Mouse (Mus musculus) myocyte (in vitro differentiated cells): Measurements from ENCODE around the gene Ppara. TPM values are rescaled to one million over a fixed set of nuclear protein-coding genes. Genes with fewer than 3 reads are reported as not detected.

ENCODE experiments used
- H3K27me3 ChIP-seq: one replicate; pipeline ENCODE4 v1.6.1; 2011; ENCODE audit not compliant: control insufficient read depth, insufficient read depth, insufficient read length
- H3K36me3 ChIP-seq: one replicate; pipeline ENCODE4 v1.6.1; 2011; ENCODE audit not compliant: control insufficient read depth, insufficient read depth
- H3K4me2 ChIP-seq: one replicate; pipeline ENCODE4 v1.6.1; 2011; ENCODE audit warnings: low read depth, control low read depth
- H3K4me3 ChIP-seq: one replicate; pipeline ENCODE4 v1.5.1; 2011; ENCODE audit warnings: mild to moderate bottlenecking, control low read depth, moderate library complexity
- H3K79me2 ChIP-seq: one replicate; pipeline ENCODE4 v1.6.1; 2011; ENCODE audit not compliant: control insufficient read depth, insufficient read depth
- H3ac ChIP-seq: one replicate; pipeline ENCODE4 v1.6.1; 2011; ENCODE audit not compliant: control insufficient read depth, insufficient read length
- CEBPB ChIP-seq: IDR thresholded peaks from 2 replicates; pipeline ENCODE4 v1.6.1; 2011; ENCODE audit warnings: mild to moderate bottlenecking, moderate library complexity; ENCODE audit not compliant: poor library complexity, insufficient read depth, severe bottlenecking
- E2F4 ChIP-seq: IDR thresholded peaks from one replicate; pipeline ENCODE4 v1.6.1; 2011; ENCODE audit warnings: mild to moderate bottlenecking, control low read depth, moderate library complexity; ENCODE audit not compliant: insufficient read depth
- MAX ChIP-seq: IDR thresholded peaks from one replicate; pipeline ENCODE4 v1.6.1; 2011; ENCODE audit warnings: low read depth, mild to moderate bottlenecking, control low read depth
- MYOD1 ChIP-seq, 3 experiments: IDR thresholded peaks; one replicate each; pipeline ENCODE4 v1.6.1; 2011; ENCODE audit warnings: control low read depth in 2 of 3, low read depth in 2 of 3, mild to moderate bottlenecking in 2 of 3, moderate library complexity in 1 of 3; ENCODE audit not compliant: insufficient read length in 2 of 3, control insufficient read depth in 1 of 3
- MYOG ChIP-seq, 3 experiments: IDR thresholded peaks; one replicate each; pipeline ENCODE4 v1.6.1; 2011; ENCODE audit warnings: control low read depth in 2 of 3, low read depth in 2 of 3, mild to moderate bottlenecking in 2 of 3; ENCODE audit not compliant: insufficient read length in 2 of 3, control insufficient read depth in 1 of 3, insufficient read depth in 1 of 3
- POLR2A ChIP-seq: IDR thresholded peaks from one replicate; pipeline ENCODE4 v1.6.1; 2011; ENCODE audit warnings: low read depth, mild to moderate bottlenecking, control low read depth, moderate library complexity; ENCODE audit not compliant: insufficient read length
- POLR2AphosphoS2 ChIP-seq: IDR thresholded peaks from one replicate; pipeline ENCODE4 v1.6.1; 2011; ENCODE audit warnings: low read depth, control low read depth; ENCODE audit not compliant: insufficient read length
- REST ChIP-seq: IDR thresholded peaks from one replicate; pipeline ENCODE4 v1.6.1; 2011; ENCODE audit warnings: mild to moderate bottlenecking, control low read depth, moderate library complexity; ENCODE audit not compliant: insufficient read depth, insufficient read length
- SRF ChIP-seq: IDR thresholded peaks from one replicate; pipeline ENCODE4 v1.6.1; 2011; ENCODE audit warnings: low read depth; ENCODE audit not compliant: control insufficient read depth, insufficient read length
- TCF12 ChIP-seq: IDR thresholded peaks from one replicate; pipeline ENCODE4 v1.6.1; 2011; ENCODE audit warnings: mild to moderate bottlenecking, control low read depth; ENCODE audit not compliant: poor library complexity, insufficient read depth, severe bottlenecking
- TCF3 ChIP-seq: IDR thresholded peaks from one replicate; pipeline ENCODE4 v1.6.1; 2011; ENCODE audit warnings: low read depth, control low read depth; ENCODE audit not compliant: insufficient read length
- USF1 ChIP-seq: IDR thresholded peaks from one replicate; pipeline ENCODE4 v1.6.1; 2011; ENCODE audit warnings: low read depth, mild to moderate bottlenecking, control low read depth, moderate library complexity
- polyA plus RNA-seq: library from polyadenylated mRNA; unstranded; fragments of >200 nt; fragmentation: generic; extraction: Trizol; gene quantifications from one replicate; pipeline ENCODE4 v1.2.1, GENCODE M21; 2012; ENCODE audit warnings: missing spikeins

Gene Ppara
- polyA plus RNA-seq, 1 experiment: 0.12 TPM

DNA sequence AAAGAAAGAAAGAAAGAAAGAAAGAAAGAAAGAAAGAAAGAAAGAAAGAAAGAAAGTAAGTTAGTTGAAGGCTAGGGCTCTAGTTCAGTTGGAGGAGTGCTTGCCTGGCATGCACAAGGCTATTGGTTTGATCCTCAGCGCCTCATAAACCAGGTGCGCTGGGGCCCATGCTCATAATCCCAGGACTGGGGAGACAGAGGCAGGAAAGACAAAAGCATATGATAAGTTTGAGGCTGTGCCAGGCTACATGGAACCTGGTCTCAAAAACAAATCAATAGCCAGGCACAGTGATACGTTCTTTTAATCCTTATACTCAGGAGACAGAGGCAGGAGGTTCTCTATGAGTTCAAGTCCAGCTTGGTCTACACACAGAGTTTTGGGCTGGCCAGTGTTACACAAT, 3.6 kb downstream of the Ppara start:
- no peaks in the 10 kb centered on the region for H3K36me3 ChIP-seq
- H3ac ChIP-seq: no peak overlapping the region
- H3K4me3 ChIP-seq: no peak overlapping the region
- TF ChIP-seq CEBPB (no peak), E2F4 (no peak), POLR2A (no peak), MYOD1 (IDR thresholded peaks at IDR 0.05; ENCODE audit: control insufficient read depth in 1 of 3, insufficient read length in 2 of 3, low read depth in 2 of 3) (no peak), SRF (no peak), POLR2AphosphoS2 (no peak), TCF12 (no peak), MAX (no peak), USF1 (no peak), TCF3 (no peak), REST (no peak), MYOG (IDR thresholded peaks at IDR 0.05; ENCODE audit: control insufficient read depth in 1 of 3, insufficient read depth in 1 of 3, insufficient read length in 2 of 3, low read depth in 2 of 3) (no peak)
- H3K4me2 ChIP-seq: no peak overlapping the region
- H3K79me2 ChIP-seq: no peaks in the 10 kb centered on the region
- H3K27me3 ChIP-seq: peaks cover 71% of the 10 kb centered on the region

DNA sequence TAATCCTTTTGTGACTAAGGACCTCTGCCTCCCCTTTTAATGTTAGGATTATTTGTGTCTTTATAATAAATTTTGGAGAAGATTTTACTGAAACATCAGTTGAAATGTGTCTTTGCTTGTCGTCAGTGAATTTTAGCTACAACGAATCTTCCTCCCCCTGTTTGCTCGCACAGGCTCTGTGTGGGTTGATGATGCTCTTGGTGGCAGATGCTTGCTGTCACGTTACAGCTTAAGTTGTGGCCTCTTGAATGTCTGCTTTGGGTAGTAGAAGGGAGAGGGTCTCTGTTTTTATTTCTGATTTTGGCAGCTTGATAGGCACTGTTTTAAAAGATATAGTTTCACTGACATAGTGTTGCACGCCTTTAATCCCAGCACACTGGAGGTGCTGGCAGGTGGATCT, 4.2 kb downstream of the Ppara start:
- no peak overlapping the region for H3K4me2 ChIP-seq
- H3ac ChIP-seq: no peak overlapping the region
- TF ChIP-seq CEBPB (no peak), POLR2A (no peak), MYOD1 (IDR thresholded peaks at IDR 0.05; ENCODE audit: control insufficient read depth in 1 of 3, insufficient read length in 2 of 3, low read depth in 2 of 3) (no peak), TCF12 (no peak), REST (no peak)
- H3K4me3 ChIP-seq: no peak overlapping the region
- H3K79me2 ChIP-seq: no peaks in the 10 kb centered on the region
- peaks cover 76% of the 10 kb centered on the region for H3K27me3 ChIP-seq
- no peaks in the 10 kb centered on the region for H3K36me3 ChIP-seq

DNA sequence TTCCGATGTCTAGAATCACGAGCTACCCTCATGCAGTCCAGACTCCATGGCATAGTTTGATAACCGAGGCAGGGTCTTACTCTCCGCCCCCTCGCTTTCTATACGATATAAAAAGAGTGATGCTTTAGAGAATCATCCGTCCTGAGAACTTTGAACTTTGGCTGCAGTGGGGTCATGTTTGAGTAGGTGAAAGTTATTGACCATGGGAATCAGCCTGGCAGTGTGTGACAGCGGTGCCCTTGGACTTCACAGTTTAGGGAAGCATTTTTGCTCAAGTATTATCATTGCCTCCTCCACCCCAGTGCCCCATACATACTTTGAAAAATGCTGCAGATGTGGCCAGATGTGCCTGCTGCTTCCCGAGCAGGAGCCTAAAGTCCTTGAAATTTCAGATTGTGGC, 7.8 kb downstream of the Ppara start:
- Histone ChIP-seq H3K79me2 (no peaks in the 10 kb centered on the region), H3K36me3 (no peaks in the 10 kb centered on the region), H3K27me3 (peaks cover 74% of the 10 kb centered on the region), H3K4me3 (no peak overlapping the region), H3K4me2 (no peak overlapping the region), H3ac (no peak overlapping the region)
- no peak for TF ChIP-seq SRF

DNA sequence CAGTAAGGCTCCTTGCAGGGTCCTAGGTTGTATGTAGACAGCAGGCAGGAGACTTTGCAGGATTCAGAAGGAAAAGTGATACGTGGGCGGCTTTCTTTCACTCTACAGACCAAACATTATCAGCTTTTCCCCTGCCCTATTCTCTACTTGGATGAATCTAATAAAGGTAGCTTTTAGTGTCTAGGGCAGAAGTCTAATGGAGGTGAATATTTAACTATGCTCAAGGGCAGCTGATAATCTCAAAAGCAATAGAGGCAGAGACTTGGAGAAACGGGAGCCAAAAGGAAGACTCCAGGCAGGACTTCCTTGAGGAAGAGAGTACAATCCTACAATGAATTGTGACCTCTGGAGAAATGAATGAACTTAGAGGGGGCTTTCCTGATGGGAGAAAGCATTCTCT, 9.2 kb downstream of the Ppara start:
- Histone ChIP-seq H3K4me2 (no peak overlapping the region), H3K27me3 (peaks cover 80% of the 10 kb centered on the region), H3K79me2 (no peaks in the 10 kb centered on the region), H3K4me3 (no peak overlapping the region), H3ac (no peak overlapping the region), H3K36me3 (no peaks in the 10 kb centered on the region)
- TF ChIP-seq MYOG (IDR thresholded peaks at IDR 0.05; ENCODE audit: control insufficient read depth in 1 of 3, insufficient read depth in 1 of 3, insufficient read length in 2 of 3, low read depth in 2 of 3): no peak
- no peak for TF ChIP-seq MAX
- no peak for TF ChIP-seq REST
- no peak for TF ChIP-seq CEBPB
- no peak for TF ChIP-seq POLR2AphosphoS2
- no peak for TF ChIP-seq TCF3
- no peak for TF ChIP-seq E2F4
- TF ChIP-seq MYOD1 (IDR thresholded peaks at IDR 0.05; ENCODE audit: control insufficient read depth in 1 of 3, insufficient read length in 2 of 3, low read depth in 2 of 3): no peak
- no peak for TF ChIP-seq TCF12
- TF ChIP-seq USF1: no peak
- TF ChIP-seq POLR2A: no peak
- no peak for TF ChIP-seq SRF

DNA sequence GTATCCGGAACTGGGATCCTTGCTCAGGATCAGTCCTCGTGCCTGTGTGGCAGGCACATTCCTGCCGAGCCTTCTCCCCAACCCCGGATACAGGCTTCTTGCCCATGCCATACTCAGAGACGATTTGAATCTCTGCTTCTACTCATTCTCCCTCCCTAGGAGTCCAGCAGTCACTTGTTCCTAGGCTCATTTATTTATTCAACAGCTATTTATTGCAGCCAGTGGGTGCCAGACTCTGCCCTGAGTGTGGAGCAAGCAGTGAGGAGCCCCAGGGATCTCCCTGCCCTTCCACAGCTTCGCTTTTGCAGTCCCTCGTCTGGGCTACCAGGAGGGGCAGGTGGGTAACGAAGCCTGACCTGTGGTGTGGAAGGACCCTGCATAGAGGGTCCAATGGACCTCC, 11.4 kb downstream of the Ppara start:
- no peak for TF ChIP-seq TCF12
- peaks cover 68% of the 10 kb centered on the region for H3K27me3 ChIP-seq
- no peak overlapping the region for H3K4me2 ChIP-seq
- no peaks in the 10 kb centered on the region for H3K36me3 ChIP-seq
- no peak overlapping the region for H3ac ChIP-seq
- H3K79me2 ChIP-seq: no peaks in the 10 kb centered on the region
- H3K4me3 ChIP-seq: no peak overlapping the region

DNA sequence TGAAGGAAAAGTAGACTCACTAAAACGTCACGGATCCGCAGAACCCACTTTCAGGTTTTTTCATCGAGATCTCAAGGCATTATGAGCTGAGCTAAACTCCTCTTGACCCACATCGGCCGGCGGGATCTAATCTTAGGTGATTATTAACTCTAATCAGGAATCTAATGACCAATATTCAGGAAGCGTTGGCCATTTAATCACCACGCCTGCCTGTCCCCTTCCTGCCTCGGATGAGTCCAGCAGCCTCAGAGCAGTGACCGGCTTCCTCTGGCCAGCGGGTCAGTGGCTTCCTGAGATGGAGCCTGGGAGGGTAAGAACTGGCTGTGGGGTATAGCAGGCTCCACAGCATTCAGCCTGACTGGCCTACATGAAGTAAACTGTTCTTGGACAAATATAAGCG, 11.9 kb downstream of the Ppara start:
- no peaks in the 10 kb centered on the region for H3K36me3 ChIP-seq
- H3K27me3 ChIP-seq: peaks cover 63% of the 10 kb centered on the region
- TF ChIP-seq CEBPB (no peak), MAX (no peak)
- H3K4me3 ChIP-seq: no peak overlapping the region
- H3K79me2 ChIP-seq: no peaks in the 10 kb centered on the region
- no peak overlapping the region for H3ac ChIP-seq
- H3K4me2 ChIP-seq: no peak overlapping the region
